ENCODE assay signal across 12 mouse cellular contexts in the genomic region with DNA sequence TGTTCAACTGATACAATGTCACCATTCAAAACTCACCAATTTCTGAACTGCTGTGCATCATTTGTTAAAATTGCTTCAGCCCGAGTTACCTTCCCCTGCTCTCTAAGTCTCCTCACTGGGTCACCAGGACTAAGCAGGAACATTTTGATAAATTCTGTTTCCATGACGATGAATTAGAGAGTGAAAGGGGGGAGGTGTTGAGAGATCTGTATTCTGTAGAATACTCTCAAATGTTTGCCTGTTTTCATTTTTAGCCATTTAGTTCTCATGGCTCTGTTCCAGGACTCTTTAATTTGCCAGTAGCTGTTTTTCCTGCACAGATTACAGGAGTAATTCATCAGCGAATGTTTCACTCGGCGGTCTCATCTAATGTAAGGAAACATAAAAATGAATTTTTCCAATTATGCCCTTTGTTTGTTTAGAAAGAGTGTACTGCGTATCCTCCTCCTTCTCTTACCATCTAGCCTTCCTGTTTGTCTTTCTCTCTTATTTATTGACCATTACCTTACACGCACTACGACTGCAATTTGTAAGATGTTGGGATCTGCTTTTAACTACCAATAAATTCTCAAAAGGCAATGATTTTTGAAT.
DNase-seq lines count a peak whose midpoint lies in the region; ATAC-seq and TF ChIP-seq lines count a peak whose summit lies in the region.
"Had no signal": no experiment of that assay in that cellular context is flagged by ENCODE, and none has a peak within 500 bp of the region (broad histone marks: within the 10 kb centered on the region; RNA-seq: fewer than 3 reads in every experiment).

No protein-coding gene starts in this region.

- peak; percentile 19 for DNase-seq in embryonic facial prominence, embryonic 11.5 days (ENCODE audit: low spot score)
- DNase-seq in embryonic facial prominence, embryonic 10.5 days (ENCODE audit: low spot score), result no peak
- no peak for DNase-seq in lung, postnatal 0 days (ENCODE audit: low spot score)
- no peak for DNase-seq in heart, adult 2 months
- DNase-seq in cerebellum, postnatal 25 days, result no peak
- DNase-seq: gastrocnemius, postnatal 14 days; lung, postnatal 36 days had no signal

- no peak overlapping the region for H3K9ac ChIP-seq in embryonic facial prominence, embryonic 11.5 days (replicated peaks; ENCODE audit: low read length)
- no peak overlapping the region for H3K9ac ChIP-seq in lung, embryonic 16.5 days (ENCODE audit: low read length)
- H3K9ac ChIP-seq in lung, postnatal 0 days (replicated peaks; ENCODE audit: low read depth), result no peak overlapping the region
- H3K9ac ChIP-seq in hindbrain, embryonic 16.5 days (ENCODE audit: low read depth, low read length), result no peak overlapping the region
- H3K9ac ChIP-seq in neural tube, embryonic 15.5 days (replicated peaks), result no peak overlapping the region
- H3K9ac ChIP-seq in heart, adult 2 months (ENCODE audit: low read depth, low read length), result no peak overlapping the region
- H3K9ac ChIP-seq: intestine, embryonic 15.5 days had no signal

- TF ChIP-seq POLR2A in heart, adult 2 months (IDR thresholded peaks at IDR 0.05; ENCODE audit: insufficient read depth, low read depth, low read length), result no peak

- no peak overlapping the region for H3K27ac ChIP-seq in embryonic facial prominence, embryonic 11.5 days (replicated peaks; ENCODE audit: low read depth, low read length)
- H3K27ac ChIP-seq in embryonic facial prominence, embryonic 10.5 days (replicated peaks), result no peak overlapping the region
- H3K27ac ChIP-seq in lung, embryonic 16.5 days (ENCODE audit: low read length), result no peak overlapping the region
- H3K27ac ChIP-seq in lung, postnatal 0 days (ENCODE audit: low read length), result no peak overlapping the region
- H3K27ac ChIP-seq in hindbrain, embryonic 16.5 days (ENCODE audit: low read depth, low read length), result peak overlapping the region; percentile 44; the same call in 1 of the 2 replicates
- peak overlapping the region; percentile 45 for H3K27ac ChIP-seq in neural tube, embryonic 15.5 days (replicated peaks)
- no peak overlapping the region for H3K27ac ChIP-seq in heart, adult 2 months
- H3K27ac ChIP-seq: intestine, embryonic 15.5 days had no signal

- H3K36me3 ChIP-seq in embryonic facial prominence, embryonic 11.5 days (replicated peaks; ENCODE audit: control insufficient read depth, insufficient read depth, low read depth, low read length), result no peaks in the 10 kb centered on the region
- no peaks in the 10 kb centered on the region for H3K36me3 ChIP-seq in embryonic facial prominence, embryonic 10.5 days (replicated peaks)
- no peaks in the 10 kb centered on the region for H3K36me3 ChIP-seq in lung, embryonic 16.5 days (ENCODE audit: control insufficient read depth, insufficient read depth, low read length)
- H3K36me3 ChIP-seq in lung, postnatal 0 days (ENCODE audit: insufficient read depth, low read length), result no peaks in the 10 kb centered on the region
- H3K36me3 ChIP-seq in hindbrain, embryonic 16.5 days (ENCODE audit: control insufficient read depth, insufficient read depth, low read length), result no peaks in the 10 kb centered on the region
- H3K36me3 ChIP-seq in neural tube, embryonic 15.5 days, result no peaks in the 10 kb centered on the region
- H3K36me3 ChIP-seq in heart, adult 2 months (ENCODE audit: control insufficient read depth, insufficient read depth, low read length), result no peaks in the 10 kb centered on the region
- H3K36me3 ChIP-seq: intestine, embryonic 15.5 days had no signal

- no peaks in the 10 kb centered on the region for H3K4me1 ChIP-seq in embryonic facial prominence, embryonic 11.5 days (ENCODE audit: control insufficient read depth, insufficient read depth, low read length)
- peaks cover 7% of the 10 kb centered on the region for H3K4me1 ChIP-seq in embryonic facial prominence, embryonic 10.5 days
- no peaks in the 10 kb centered on the region for H3K4me1 ChIP-seq in lung, embryonic 16.5 days (replicated peaks; ENCODE audit: control insufficient read depth, insufficient read depth, low read length)
- H3K4me1 ChIP-seq in lung, postnatal 0 days (ENCODE audit: insufficient read depth, low read depth, low read length), result no peaks in the 10 kb centered on the region
- peaks cover 3% of the 10 kb centered on the region for H3K4me1 ChIP-seq in hindbrain, embryonic 16.5 days (ENCODE audit: control insufficient read depth, insufficient read depth, low read depth, low read length)
- H3K4me1 ChIP-seq in neural tube, embryonic 15.5 days, result peaks cover 10% of the 10 kb centered on the region; the same call in 1 of the 2 replicates
- no peaks in the 10 kb centered on the region for H3K4me1 ChIP-seq in heart, adult 2 months (ENCODE audit: control insufficient read depth, insufficient read depth, low read length)
- H3K4me1 ChIP-seq: intestine, embryonic 15.5 days had no signal

- no peaks in the 10 kb centered on the region for H3K9me3 ChIP-seq in embryonic facial prominence, embryonic 11.5 days (replicated peaks; ENCODE audit: control insufficient read depth, low read length)
- H3K9me3 ChIP-seq in embryonic facial prominence, embryonic 10.5 days, result no peaks in the 10 kb centered on the region
- no peaks in the 10 kb centered on the region for H3K9me3 ChIP-seq in lung, embryonic 16.5 days (ENCODE audit: control insufficient read depth, low read length)
- no peaks in the 10 kb centered on the region for H3K9me3 ChIP-seq in lung, postnatal 0 days (ENCODE audit: low read length)
- no peaks in the 10 kb centered on the region for H3K9me3 ChIP-seq in hindbrain, embryonic 16.5 days (ENCODE audit: control insufficient read depth, low read length)
- H3K9me3 ChIP-seq in neural tube, embryonic 15.5 days (replicated peaks), result no peaks in the 10 kb centered on the region
- H3K9me3 ChIP-seq: intestine, embryonic 15.5 days had no signal

- H3K4me2 ChIP-seq in embryonic facial prominence, embryonic 11.5 days (ENCODE audit: low read depth, low read length), result no peak overlapping the region
- 0 out of 2 replicates have a peak overlapping the region, but pooled peaks have one; percentile 15 for H3K4me2 ChIP-seq in lung, embryonic 16.5 days (ENCODE audit: low read depth, low read length)
- no peak overlapping the region for H3K4me2 ChIP-seq in lung, postnatal 0 days (replicated peaks; ENCODE audit: low read depth, low read length)
- H3K4me2 ChIP-seq in hindbrain, embryonic 16.5 days (ENCODE audit: low read length), result peak overlapping the region; percentile 19; the same call in 1 of the 2 replicates
- peak overlapping the region; percentile 26 for H3K4me2 ChIP-seq in neural tube, embryonic 15.5 days
- H3K4me2 ChIP-seq: intestine, embryonic 15.5 days had no signal

- H3K4me3 ChIP-seq in embryonic facial prominence, embryonic 11.5 days (ENCODE audit: low read depth, low read length), result no peak overlapping the region
- H3K4me3 ChIP-seq in embryonic facial prominence, embryonic 10.5 days, result no peak overlapping the region
- H3K4me3 ChIP-seq in lung, embryonic 16.5 days (ENCODE audit: low read length), result no peak overlapping the region
- no peak overlapping the region for H3K4me3 ChIP-seq in lung, postnatal 0 days (ENCODE audit: low read depth, low read length)
- no peak overlapping the region for H3K4me3 ChIP-seq in hindbrain, embryonic 16.5 days (ENCODE audit: low read length)
- no peak overlapping the region for H3K4me3 ChIP-seq in neural tube, embryonic 15.5 days (replicated peaks)
- no peak overlapping the region for H3K4me3 ChIP-seq in heart, adult 2 months
- H3K4me3 ChIP-seq: intestine, embryonic 15.5 days; myocyte had no signal

- H3K27me3 ChIP-seq in embryonic facial prominence, embryonic 11.5 days (ENCODE audit: control insufficient read depth, insufficient read depth, low read length), result no peaks in the 10 kb centered on the region
- no peaks in the 10 kb centered on the region for H3K27me3 ChIP-seq in embryonic facial prominence, embryonic 10.5 days (replicated peaks; ENCODE audit: low read depth, poor library complexity, severe bottlenecking)
- H3K27me3 ChIP-seq in lung, embryonic 16.5 days (ENCODE audit: control insufficient read depth, insufficient read depth, low read depth, low read length), result no peaks in the 10 kb centered on the region
- H3K27me3 ChIP-seq in lung, postnatal 0 days (replicated peaks; ENCODE audit: insufficient read depth, low read length), result no peaks in the 10 kb centered on the region
- no peaks in the 10 kb centered on the region for H3K27me3 ChIP-seq in hindbrain, embryonic 16.5 days (replicated peaks; ENCODE audit: control insufficient read depth, insufficient read depth, low read length)
- H3K27me3 ChIP-seq in neural tube, embryonic 15.5 days (replicated peaks), result no peaks in the 10 kb centered on the region
- no peaks in the 10 kb centered on the region for H3K27me3 ChIP-seq in heart, adult 2 months (ENCODE audit: control insufficient read depth, insufficient read depth, low read length)
- H3K27me3 ChIP-seq: intestine, embryonic 15.5 days had no signal

- no peak for ATAC-seq in embryonic facial prominence, embryonic 11.5 days (replicated peaks; ENCODE audit: insufficient number of reproducible peaks, low FRiP score, low TSS enrichment, low read depth)
- 0 out of 2 replicates have a peak, but pooled peaks have one; percentile 28 for ATAC-seq in lung, embryonic 16.5 days (ENCODE audit: low read depth)
- no peak for ATAC-seq in lung, postnatal 0 days
- peak; percentile 87 for ATAC-seq in hindbrain, embryonic 16.5 days
- peak; percentile 57; the same call in 1 of the 2 replicates for ATAC-seq in neural tube, embryonic 15.5 days (ENCODE audit: low FRiP score)
- ATAC-seq: intestine, embryonic 15.5 days had no signal

- TF ChIP-seq EP300 in lung, postnatal 0 days (IDR thresholded peaks at IDR 0.05), result no peak
- TF ChIP-seq EP300 in heart, adult 2 months (IDR thresholded peaks at IDR 0.05; ENCODE audit: insufficient read depth, low read depth, low read length), result no peak

- no peak for TF ChIP-seq CTCF in lung, postnatal 0 days (IDR thresholded peaks at IDR 0.05)
- TF ChIP-seq CTCF in heart, adult 2 months (IDR thresholded peaks at IDR 0.05), result no peak

- WGBS in embryonic facial prominence, embryonic 11.5 days, result 70% methylated on average over 8 of the region's 8 CpGs
- WGBS in embryonic facial prominence, embryonic 10.5 days, result 75% methylated on average over 8 of the region's 8 CpGs
- 27% methylated on average over 8 of the region's 8 CpGs for WGBS in lung, embryonic 16.5 days
- WGBS in lung, postnatal 0 days, result 44% methylated on average over 8 of the region's 8 CpGs
- 38% methylated on average over 8 of the region's 8 CpGs for WGBS in hindbrain, embryonic 16.5 days
- 28% methylated on average over 8 of the region's 8 CpGs for WGBS in neural tube, embryonic 15.5 days
- 63% methylated on average over 8 of the region's 8 CpGs for WGBS in heart, adult 2 months

- intact Hi-C loops in heart, adult 2 months (cut with DNase I), result no loop called here

- no peaks in the 10 kb centered on the region for H3K79me2 ChIP-seq in heart, adult 2 months (replicated peaks; ENCODE audit: control insufficient read depth, insufficient read depth, low read length)

Comparison
In these comparisons a context has a peak if more than half of its experiments do, and no peak if none do; other contexts are left out.
1. ATAC-seq: peak in lung, embryonic 16.5 days (single experiment), hindbrain, embryonic 16.5 days (single experiment) and neural tube, embryonic 15.5 days (single experiment); none in embryonic facial prominence, embryonic 11.5 days (single experiment) and lung, postnatal 0 days (single experiment).
2. H3K4me2 ChIP-seq: peak in lung, embryonic 16.5 days (single experiment), hindbrain, embryonic 16.5 days (single experiment) and neural tube, embryonic 15.5 days (single experiment); none in embryonic facial prominence, embryonic 11.5 days (single experiment) and lung, postnatal 0 days (single experiment).
3. H3K27ac ChIP-seq: peak in hindbrain, embryonic 16.5 days (single experiment) and neural tube, embryonic 15.5 days (single experiment); none in embryonic facial prominence, embryonic 11.5 days (single experiment), embryonic facial prominence, embryonic 10.5 days (single experiment), lung, embryonic 16.5 days (single experiment), lung, postnatal 0 days (single experiment) and heart, adult 2 months (single experiment).